Mouse (Mus musculus) CD4-positive, CD25-positive, alpha-beta regulatory T cell, adult 4 months (primary cell): Measurements from ENCODE around the gene Sms. TPM values are rescaled to one million over a fixed set of nuclear protein-coding genes. Genes with fewer than 3 reads are reported as not detected.
A peak's percentile ranks its signal among the peaks of the same experiment; 100 is the strongest.

Experiments
- ATAC-seq: one replicate; pipeline ENCODE4 v1.8.0; 2017
- polyA plus RNA-seq, 2 experiments: library from polyadenylated mRNA; unstranded; fragments of 100-300 nt; shearing (Covaris generic); gene quantifications; one replicate each; pipeline ENCODE4 v1.2.1; 2017

Sms gene
- polyA plus RNA-seq, result 10 to 100 TPM; 46.7 to 62.0 TPM

DNA sequence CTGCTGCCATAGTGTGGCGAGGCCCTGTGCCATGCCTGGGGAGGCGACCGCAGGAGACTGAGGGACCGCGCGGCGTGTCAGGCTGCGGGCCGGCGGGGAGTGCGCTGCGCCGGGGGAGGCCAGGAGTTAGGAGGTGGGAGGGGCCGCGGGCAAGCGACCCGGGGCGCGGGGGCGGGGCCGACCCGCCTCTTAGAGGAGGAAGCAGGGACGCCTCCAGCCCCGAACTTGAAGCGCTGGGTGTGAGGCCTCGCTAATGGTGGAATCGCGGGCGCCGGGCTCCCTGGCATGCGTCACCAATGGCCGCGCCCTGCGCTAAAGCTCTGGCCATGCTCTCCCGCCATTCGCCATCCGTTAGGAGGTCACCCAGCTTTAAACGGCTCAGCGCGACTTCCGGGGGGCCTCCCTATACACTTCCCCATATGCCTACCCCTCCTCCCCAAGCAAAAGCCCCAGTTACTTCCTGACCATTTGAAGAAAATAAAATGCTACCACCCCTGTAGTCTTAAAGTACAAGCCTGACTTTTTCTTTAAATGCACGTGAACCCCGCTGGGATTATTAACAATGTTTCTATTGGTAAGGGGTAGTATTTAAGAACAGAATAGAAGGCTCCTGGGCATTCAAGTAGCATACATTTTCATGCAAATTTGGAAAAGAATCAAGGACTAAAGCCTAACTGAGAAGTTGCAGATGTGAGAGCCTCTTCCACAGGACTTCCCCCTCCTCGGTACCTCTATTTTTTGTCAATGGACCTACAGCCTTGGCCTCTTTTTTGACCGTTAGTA is at the start of gene Sms:
Gene Sms, minus strand, starts transcription at position 344 of the 783 bp plus-strand sequence.
- peak; percentile 70 for ATAC-seq

DNA sequence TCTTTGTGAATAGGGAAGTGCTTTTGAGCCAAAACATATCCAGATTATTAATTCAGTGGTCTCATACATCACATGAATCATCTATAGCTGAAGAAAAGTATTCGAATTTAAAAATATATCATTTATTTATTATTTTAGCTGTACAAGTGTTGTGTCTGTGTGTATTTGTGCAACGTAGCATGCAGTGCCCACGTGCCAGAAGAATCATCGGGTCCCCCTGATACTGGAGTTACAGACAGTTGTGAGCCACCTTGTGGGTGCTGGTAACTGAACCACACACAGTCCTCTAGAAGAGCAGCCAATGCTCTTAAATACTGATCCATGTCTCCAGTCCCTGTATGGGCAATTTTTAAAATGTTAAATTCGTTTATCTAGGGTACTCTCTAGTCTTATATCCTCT is 14.3 kb upstream of the Sms start:
- ATAC-seq, result no peak

DNA sequence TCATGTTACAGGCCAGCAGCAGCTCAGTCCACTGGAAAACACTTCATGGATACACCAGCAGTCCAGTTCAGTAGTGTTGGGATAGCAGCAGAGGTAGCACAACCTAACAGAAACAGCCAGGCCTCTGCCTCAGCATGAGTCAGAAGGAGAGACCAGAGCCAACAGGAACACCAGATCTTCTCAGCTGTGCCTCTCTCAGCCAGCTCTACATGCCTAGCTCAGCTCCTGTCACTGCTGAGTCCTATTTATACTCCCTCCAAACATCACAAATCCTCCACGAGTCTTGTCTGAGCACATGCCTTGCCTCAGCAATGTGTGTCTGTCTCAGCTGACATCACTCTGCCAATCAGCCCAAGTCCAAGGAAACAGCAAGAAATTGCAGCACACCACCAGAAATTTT is 12.4 kb upstream of the Sms start:
- ATAC-seq, result no peak

DNA sequence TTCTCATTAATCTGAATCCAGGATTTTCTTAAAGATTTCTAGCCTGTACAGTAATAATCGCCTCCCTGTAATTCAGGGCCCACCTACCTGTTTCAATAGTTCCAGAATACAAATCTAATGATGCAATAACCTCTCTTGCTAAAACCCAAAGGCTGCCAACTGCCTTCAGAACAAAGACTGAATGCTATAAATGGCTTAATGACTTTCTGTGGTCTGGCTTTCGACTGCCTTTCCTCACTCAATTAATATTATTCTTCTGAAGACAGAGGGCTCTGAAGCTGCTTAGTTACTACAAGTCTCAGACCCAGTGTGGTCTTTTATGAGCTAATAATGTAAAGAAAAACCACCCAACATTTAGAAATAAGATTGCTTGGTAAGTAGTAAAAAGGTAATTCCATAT is 9.8 kb upstream of the Sms start:
- no peak for ATAC-seq

DNA sequence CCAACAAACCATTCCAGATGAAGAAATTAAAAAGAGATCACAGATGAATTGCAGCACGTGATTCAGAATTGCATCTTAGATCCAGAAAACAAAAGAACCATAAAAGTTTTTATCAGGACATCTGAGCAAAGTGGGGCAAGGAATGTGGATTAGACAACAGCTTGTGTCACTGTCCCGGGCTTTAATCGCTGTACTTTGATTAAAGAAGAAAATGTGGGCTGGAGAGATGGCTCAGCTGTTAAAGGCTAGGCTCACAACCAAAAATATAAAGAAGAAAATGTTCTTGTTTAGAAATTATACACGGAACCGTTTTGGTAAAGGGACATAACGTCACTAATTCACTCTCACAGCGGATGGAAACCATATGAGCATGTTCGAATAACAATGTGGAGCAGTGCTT is 7.9 kb upstream of the Sms start:
- ATAC-seq, result no peak

DNA sequence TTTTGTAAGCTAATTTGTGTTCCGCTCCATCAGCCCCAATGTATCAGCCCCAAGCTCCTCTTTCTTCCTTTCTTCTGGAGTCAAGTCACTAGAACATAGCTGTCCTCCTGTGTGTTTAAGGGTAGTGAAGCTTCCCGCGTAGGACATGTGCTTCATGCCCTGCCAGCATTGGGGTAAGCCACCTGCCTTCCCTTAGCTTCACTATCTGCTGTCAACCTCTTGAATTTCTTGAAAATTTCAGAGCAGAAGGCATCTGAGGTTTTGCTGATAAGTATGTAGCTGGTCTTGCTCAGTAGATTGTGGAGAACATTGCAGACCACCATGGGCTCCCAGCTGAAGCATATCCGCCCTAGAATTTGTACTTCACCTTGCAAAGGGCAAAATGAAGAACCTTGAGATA is 1.1 kb upstream of the Sms start:
- ATAC-seq, result no peak

DNA sequence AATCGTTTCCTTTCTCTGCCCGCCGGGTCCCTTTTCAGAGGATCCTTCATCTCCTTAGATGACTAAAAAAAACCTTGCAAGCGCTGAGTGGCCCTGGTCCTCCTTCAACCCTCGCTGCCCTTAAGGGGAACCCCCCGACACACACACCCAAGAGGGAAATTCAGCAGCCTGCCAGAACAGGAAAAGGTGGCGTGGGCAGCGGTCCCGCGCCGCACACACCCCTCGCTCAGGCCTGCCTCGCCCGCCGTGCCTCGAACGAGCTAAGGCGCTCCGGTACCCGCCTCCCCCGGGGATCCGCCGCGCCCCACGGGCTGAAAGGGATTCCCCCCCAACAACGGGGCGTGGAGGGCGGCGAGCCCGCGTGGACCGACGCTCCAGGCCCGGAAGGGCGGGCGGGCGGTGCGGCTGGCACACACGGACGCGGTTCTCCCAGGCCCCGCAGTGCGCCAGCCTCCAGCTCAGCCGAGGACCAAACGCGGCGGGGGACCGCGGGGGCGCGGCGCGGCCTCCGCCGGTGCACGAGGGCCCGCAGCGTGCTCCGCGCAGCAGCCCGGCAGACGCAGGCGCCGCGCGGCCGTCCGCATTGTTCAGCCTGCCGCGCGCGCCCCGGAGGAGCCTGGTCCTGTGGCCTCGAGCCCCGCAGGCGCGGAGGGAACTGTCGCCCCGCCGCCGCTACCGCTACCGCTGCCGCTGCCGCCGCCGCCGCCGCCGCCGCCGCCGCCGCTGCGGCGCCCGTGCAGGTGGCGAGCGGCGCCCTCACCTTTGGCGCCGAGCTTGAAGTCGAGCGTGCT is 747 bp downstream of the Sms start:
- ATAC-seq, result peak; percentile 70

DNA sequence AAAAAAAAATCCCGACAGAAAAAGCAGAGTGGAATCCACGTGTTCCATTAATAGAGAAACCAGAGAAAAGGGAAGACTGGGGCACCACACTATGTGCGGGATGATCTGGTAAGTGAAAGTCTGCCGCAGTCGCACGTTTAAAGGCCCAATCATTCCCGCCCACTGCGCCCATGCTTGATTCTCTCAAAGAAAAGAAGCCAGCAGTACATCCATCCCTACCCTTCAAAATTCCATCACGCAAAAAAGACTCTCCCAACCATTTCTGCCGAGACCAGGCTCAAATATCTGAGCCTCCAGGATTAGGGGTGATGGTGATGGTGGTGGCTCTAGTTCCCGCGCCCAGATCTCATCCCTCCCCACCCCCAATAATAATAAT is 1.3 kb downstream of the Sms start:
- no peak for ATAC-seq

DNA sequence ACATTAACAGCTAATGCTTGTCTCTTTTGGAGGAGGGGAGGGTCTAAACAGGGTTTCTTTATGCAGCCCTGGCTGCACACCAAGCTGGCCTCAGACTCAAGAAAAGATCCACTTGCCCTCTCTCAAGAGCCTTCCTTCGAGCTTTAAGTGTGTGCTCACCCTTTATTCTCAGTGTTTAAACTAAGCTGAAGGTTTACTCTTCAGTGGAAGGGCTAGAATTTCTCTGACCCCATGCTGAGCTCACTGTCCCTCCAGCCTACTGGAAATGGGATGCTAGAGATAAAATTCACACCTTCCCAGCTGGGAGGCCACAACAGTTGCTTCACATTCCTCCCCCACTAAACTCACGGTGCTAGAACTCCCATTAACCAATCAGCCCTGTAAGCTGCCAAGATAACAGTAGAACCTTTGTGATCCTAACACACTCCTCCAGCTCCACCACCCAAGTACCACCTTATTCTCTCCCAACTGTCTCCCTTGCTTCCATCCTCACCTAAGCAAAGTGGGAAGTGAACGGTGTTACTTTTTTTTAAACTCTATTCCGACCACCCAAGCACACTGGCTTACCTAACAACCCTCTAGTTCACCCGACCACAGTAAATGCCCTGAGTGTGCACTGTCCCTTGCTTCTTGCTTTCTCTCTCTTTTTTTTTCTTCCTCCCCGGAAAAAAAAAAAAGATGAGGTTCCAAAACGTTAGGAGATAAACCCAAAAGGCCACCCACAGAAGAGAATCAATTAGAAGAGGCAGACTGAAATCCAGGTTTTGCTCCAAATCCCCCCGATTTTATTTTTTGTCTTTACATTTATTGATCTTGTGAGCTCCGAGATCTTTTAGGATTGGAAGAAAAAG is 2.0 kb downstream of the Sms start:
- ATAC-seq, result no peak

DNA sequence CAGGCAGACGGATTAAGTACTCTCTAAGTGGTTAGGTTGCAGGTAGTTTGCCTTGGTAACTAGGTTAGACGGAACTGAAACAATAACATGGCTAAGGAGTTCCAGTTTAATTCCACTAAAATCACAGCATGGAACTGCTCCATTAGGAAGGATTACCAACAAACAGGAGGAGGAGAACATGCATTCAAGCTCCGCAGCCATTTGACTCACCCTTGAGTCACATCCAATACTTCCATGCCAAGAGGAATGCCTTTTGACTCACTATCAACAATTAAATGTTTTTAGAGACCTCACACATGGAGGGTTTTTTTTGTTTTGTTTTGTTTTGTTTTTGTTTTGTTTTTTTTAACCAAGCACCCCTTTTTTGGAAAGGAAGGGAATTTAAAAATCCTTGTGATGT is 3.3 kb downstream of the Sms start:
- ATAC-seq, result no peak

DNA sequence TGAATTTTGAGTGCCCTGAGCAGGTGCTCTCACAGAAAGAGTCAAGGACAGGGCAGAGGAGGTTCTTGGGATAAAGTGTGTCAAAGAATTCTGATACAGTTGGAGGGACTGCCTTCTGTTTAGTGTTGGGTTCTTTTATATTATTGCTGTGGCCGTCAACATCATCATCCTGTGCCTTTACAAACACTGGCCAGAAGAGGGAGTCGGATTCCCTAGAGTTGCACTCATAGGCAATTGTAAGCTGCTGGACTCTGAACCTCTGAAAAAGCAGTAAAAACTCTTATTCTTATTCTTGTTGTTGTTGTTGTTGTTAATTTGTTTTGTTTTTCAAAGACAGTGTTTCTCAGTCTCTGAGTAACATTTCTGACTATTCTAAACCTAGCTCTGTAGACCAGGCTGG is 5.3 kb downstream of the Sms start:
- ATAC-seq, result peak; percentile 40

DNA sequence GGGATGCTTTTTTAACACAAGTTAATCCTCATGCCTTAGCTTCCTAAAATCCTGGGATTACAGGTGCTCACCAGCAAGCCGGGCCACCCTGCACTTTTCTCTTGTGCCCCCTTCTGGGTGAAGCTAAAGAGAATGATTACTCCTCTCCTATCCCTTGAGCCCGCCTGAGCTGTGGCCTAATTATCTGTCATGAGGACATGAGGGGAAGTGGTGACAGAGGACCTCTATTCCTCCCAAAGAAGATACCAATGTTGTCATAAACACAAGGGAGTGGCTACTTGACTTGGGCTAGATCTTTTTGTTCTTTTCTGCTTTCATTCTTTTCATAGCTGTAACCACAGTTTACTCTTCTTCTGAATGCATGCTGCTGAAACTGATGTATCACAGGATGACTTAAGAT is 9.2 kb downstream of the Sms start:
- peak; percentile 13 for ATAC-seq

DNA sequence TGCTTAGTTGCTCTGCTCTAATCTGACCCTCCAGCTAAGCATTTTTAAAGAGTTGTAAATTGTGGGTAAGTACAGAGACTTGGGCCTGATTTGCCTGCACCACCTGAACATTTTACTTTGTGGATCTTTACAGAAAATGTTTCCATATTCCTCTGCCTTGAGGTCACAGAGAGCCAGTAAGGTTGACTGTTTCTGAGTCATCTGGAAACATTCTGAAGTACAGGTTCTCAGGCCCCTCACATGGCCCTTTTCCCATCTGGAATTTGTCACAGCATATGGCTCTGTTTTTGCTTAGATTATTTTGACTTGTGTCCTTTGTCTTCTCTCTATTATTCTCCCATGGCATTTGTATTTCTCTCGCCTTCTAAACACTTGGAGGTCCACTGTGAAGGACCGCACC is 10.2 kb downstream of the Sms start:
- no peak for ATAC-seq

DNA sequence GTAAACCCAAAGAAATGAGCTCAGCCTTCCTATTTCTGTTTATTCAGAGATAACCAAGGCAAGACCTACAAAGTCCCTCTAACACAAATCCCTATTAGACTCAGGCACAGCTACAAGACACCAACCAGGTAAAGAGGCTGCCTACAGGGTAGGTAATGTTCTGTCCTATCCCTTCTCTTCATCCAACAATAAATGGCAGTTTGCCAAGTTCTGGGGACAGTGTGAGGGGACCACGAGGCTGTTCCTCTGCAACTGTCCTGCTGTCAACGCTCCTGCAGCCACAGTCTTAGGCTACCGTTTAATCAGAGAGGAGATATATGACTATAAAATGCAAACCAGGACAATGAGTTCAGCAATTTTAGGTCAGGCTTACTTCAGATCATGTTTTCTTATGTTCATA is 14.8 kb downstream of the Sms start:
- ATAC-seq, result no peak

DNA sequence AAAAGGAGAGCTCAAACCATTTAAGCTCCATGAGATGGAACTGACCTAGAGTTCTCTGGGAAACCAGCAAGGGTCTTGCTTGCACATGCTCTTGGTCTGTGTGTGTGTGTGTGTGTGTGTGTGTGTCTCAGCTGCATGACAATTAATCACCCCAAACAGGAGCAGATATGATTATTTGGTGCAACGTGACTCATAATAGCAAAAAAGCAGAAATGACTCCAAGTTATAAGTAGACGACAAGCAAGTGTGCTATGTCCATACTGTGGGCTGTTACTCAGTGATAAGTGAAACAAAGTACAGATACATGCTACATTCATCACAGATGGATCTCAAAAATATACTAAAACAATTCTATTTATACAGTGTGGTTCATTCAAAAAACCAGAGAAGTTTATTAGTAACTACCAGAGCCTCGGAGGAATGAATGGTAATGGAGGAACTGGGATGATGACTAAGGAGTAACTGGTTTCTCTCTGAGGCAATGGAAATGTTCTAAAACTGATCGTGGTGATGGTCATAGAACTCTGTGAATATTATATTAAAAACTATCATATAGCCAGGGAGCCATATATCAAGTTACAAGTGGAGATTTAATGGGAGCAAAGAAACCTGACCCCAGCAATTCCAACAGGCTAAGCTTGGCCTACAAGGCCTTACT is 15.8 kb downstream of the Sms start:
- ATAC-seq, result no peak

DNA sequence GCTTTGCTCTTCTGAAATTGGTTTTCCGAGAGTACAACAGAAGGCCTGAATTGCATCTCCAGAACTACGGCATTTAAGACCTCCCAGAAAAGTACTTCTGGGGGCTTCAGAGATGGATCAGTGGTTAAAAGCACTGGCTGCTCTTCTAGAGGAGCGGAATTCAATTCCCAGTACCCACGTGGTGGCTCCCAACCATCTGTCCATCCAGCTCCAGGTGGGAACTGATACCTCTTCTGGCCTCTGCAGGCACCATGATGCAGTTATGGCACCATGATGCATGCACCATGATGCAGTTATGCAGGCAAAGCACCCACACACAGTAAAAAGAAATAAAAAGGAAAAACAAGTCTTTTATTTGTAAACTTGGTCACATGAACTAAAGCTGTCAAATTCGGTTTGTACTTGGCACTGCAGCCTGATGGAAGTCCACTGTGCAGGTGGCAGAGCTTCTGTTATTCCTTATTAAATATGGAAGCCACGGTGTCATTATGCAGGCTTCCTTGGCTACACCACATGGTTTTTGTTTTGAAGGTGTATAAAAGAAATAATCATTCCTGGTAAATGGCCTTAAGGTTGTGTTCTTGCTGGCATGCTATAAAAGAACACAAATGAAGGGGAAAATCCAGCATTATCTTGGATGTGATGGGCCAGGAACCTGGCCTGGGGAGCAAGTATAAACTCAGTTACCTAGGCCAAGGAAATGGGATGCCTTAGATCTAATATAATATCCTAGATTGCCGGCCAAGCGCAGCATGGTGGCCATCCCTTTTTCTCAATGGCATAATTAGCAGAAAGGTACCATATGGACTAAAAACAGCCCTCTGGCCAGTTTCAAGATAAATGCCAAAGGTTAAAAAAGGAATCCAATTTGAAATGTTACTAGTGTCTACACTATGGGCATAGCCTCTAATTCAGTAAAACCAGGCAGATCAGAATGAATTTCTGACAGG is 20.1 kb downstream of the Sms start:
- ATAC-seq, result no peak

DNA sequence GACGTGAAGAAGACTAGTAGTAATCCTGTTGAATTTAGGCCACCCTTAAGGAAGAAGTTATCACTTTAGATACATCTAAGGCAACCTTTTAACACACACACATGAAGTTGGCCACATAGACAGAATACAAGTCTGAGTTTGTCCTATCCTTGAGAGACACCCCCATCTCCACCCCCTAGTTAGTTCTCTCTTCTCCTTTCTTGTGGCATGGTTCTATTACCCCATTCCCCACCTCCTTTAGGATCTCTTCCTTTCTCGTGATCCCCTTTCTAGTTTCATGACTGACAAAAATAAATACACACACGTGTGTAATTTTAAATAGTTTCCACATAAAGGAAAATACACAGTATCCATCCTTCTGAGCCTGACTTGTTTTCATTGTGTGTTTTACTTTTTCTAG is 23.3 kb downstream of the Sms start:
- ATAC-seq, result no peak

DNA sequence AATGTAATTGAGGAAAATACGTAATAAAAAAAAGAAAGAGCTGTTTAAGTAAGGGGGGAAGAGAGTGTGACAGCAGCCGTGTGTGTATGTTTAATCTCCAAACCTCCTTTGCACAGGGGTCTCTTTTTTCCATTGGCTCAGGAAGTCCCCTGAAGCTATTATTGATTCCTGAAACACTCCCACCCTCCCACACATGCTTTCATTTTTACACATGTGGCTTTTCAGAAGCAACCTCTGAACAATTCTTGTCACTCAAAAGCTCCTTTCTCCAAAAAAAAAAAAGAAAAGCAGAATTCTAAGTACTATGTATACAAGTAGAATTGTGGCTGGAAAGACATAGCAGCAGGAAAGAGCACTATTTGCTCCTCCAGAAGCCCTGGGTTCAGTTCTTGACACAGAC is 24.0 kb downstream of the Sms start:
- ATAC-seq, result no peak

DNA sequence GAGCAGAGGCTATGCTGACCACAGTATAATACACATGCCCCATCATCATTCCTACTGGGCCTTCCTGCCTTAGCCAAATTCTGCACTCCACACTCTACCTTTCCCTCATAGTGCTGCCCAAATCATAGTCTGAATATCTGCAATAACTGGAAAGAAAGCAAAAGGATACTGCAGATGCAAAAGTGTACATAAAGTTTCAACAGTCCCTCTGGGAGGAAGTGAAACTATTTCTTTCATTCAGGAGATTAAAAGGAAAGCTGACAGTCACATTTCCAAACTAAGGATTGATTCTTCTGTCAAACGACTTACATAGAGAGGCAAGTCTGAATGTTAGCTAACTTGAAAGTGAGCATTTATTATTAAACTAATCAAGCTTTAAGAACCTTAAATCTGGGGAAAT is 26.1 kb downstream of the Sms start:
- ATAC-seq, result no peak

DNA sequence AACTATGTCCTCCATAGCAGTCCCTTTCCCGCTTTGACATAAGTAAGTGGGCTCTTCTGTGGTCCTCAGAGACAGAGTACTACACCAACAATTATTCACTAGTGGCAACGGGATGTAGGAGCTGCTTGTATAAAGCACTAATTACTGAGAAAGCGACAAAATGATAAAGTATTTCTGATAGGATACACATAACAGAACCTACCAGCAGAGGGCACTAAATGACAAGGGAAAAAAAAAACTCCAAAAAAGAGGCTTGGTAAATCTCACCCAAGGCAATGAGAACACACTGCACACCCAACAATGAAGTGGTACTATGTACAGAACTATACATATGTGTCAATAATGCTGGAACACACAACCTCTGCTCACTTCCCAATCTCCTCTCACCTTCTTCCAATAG is 29.4 kb downstream of the Sms start:
- peak; percentile 67 for ATAC-seq

DNA sequence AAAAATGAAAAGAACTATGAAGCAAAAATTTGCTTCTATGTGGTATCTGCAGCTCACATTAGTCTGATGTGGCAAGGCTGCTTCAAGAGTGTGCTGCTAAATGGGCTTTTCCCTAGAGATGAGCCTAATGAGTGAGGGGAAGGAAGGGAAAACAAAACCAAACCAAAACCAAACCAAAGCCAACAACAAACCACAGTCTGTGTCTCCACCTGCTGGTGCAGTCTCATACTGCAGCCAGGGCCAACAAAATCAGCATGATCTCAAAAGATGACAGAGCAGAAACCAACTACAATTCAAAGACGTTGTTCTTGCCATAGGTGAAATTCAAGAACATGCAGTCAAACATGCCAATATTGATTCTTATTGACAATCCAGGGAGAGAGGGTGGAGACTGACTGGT is 37.7 kb downstream of the Sms start:
- ATAC-seq, result peak; percentile 71

DNA sequence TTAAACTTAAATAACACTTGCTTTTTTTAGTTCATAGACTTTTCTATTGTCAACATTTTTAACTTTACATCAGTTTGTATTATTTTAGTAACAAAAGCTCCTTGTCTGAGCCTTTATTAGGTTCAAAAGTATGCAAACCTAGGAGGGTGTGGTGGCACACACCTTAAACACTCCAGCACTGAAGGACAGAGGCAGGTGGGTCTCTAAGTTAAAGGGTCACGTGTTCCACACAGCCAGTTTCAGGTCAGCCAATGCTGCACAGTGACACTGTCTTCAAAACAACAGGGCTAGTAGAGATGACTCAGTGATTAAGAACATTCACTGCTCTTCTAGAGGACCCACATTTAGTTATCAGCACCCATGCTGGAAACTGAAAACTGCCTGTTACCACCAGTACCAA is 43.1 kb downstream of the Sms start:
- ATAC-seq, result no peak
